Mouse (Mus musculus) spleen, postnatal 10 days (tissue): Measurements from ENCODE around the gene Maats1.
"Not testable (repeated sequence)": the region's sequence is repeated elsewhere in the genome, so short reads cannot be mapped to it uniquely, and the experiment has no call there.

Experiments used
- DNase-seq, 2 experiments: peaks; one replicate each; pipeline ENCODE4 v3.0.0; 2021 to 2022; ENCODE audit warnings: low spot score in 2 of 2

The Maats1 gene

DNA sequence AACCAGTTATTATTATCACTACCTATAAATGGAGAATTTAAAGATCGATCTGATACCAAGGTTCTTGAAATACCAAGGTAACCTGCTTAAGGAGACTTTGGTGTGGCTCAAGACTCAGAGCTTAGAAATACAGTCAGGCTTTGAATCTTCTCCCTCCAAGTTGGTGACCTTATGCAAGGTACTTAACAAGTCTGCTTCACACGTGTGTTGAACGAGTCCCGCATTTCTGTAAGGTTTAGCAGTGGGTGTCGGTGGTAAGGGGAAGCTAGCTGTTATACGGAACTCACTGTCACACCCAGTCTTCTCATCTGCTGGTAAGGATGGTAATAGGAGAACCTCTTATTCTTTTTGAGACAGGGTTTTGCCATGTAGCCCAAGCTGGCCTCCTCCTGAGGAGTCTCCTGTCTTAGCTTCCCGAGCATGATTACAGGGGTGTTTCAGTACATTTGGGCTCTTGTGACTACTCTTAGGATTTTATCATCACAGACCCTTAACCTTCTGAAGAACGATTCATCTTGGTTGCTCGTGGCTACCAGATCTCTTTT, 6.3 kb upstream of the Maats1 start:
- no peak for DNase-seq

DNA sequence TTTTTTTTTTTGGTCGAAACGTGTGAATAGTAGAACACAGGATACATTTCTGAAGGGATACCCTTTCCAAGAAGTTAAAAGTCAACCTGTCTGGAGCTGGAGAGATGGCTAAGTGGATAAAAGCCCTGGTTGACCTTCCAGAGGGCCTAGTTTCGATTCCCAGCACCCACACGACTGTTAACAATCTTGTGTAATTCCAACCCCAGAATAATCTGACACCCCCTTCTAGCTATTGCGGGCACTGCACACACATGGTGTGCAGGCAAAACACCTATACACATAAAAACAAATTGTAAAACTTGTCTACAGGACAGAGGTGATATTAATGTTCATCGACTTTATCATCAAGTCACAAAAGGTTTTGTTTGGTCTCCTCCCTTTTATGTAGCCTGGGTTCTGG, 5.6 kb upstream of the Maats1 start:
- DNase-seq = no peak

DNA sequence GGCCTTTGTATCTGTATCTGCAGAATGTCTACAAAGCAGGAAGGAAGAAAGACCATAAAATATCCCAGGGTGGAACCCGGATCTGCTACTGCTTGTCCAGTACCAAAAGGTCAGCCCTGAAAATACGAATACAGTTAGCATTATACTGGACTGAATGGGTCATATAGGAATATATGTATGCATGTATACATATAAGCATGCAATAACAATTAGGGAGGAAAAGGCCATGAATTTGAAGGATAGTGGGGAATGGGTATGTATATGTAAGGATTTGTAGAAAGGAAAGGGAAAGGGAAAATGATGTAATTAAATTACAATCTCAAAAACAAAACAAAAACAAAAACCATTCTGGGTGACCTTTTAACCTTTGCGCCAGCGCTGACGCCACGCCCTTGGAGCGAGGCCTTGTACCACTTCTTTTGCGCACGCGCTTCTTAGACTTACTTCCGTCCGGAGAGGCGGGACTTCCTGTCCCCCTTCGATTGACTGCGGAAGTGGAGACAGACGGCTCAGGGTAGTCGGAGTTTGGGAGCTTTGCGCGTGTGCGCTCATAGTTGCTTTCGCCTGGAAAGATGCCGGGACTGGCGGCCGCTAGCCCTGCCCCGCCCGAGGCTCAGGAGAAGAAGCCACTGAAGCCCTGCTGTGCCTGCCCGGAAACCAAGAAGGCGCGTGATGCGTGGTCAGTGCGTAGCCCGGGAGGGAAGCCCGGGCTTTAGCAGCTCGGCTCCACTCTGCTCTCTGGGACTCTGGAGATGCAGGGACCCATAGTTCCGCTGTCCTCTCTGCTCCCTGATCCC, 4.8 kb upstream of the Maats1 start, which contains the start of the genes Cox17 and Gm21987:
TSS of gene Cox17 (plus strand) at position 463 of the 797 bp plus-strand sequence.
TSS of gene Gm21987 (plus strand) at position 512 of the 797 bp plus-strand sequence.
- peak; percentile 84 to 95 for DNase-seq

DNA sequence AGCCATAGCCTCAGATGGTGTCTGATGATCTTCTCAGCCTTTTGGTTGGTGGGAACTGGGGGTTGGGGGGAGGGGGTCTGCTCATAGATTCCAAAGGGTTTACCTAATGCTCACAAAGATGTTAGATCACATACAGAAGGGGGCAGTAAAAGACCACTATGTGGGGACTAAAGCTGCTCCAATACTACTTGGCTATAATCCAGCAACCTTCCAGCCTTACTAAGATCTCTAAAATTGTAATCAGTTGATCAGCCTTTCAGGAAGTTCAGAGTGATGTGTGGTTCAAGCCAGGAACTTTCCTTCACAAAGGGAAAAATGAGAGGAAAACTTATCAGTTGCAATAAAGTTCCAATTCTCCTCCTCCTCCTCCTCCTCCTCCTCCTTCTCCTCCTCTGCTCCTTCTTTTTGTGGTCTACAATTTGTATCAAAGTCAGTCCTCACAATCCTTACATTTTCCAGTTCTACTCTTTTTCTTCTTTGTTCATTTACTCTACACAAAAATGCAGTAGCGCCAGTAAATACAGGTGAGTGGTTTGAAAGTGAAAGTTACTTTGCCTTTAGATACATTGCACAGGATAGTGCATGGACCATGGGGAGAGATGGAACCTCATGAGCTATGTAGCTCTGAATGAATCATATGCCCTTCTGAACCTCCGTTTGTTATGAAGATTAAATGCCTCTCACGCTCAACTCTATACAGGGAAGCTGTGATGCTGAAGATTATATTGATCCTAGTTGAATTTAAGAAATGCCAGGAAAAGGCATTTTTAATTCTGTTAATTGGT, 3.2 kb upstream of the Maats1 start:
- DNase-seq = no peak

DNA sequence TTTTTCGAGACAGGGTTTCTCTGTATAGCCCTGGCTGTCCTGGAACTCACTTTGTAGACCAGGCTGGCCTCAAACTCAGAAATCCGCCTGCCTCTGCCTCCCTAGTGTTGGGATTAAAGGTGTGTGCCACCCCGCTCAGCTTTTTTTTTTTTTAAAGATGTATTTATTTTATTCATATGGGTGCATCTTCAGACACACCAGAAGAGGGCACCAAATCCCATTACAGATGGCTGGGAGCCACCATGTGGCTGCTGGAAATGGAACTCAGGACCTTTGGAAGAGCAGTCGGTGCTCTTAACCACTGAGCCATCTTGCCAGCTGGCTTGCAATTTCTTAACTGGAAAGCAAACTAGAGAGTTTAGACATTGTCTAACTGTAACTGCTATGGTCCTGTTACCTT, 3.9 kb downstream of the Maats1 start:
- not testable (repeated sequence) for DNase-seq

DNA sequence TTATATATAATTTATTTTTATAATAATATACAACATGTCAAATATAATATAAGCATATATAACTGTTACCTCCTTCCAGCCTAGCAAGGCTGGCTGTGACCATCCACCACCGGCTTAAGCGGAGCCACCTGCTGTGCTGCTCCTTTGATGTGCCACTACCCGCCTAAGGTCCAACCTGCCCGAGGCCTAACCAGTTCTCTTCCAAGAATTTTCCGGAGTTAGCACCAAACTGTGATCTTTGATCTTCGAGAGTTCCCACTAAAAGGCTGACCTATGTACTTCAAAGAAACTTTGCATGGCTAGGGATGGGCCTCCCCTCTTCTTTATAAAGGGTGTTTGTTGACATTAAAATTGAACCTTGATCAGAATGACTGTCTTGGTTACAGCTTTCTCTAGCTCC, 7.5 kb downstream of the Maats1 start:
- DNase-seq = no peak

DNA sequence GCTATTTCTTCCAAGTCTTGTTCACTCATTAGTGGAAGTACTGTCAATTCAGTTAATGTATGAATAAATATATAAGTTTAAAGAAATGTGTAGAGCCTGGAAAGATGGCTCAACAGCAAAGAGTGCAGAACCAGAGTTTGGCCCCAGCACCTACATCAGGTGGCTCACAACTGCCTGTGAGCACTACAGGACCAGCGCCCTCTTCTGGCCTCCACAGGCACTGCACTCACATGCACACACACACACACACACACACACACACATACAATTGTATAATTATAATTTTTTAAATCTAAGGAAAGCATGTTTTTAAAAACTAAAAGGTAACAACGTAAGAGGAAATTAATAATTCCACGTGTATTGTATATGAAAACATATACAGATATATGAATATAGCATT, 12.6 kb downstream of the Maats1 start:
- no peak for DNase-seq

DNA sequence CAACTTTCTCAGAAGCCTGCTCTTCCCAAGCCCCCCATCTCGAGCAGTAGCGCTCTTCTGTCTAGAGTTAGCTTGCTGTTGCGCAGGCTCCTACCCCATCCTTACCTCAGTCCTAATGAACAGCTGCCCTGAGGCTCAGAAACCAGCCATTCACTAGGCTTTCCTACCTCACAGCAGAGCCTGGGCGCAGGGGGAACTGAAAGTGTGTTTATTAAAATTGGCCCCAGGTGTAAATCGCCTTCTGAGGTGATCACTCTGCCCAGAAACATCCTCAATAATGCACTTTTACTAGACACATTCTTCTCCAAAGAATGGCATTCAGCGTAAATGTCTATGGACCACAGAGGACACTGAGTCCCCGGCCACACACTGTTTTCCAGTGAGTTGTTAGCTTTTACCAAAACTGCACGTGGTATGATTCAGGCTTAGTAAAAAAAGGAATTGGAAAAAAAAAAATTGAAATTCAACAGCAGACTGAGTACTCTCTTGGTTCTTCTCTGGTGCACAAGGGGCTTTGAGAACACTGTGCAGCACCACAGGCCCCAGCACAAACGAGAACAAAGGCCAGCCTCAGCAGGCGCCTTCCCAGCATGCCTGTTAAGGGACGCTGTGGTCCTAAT, 15.1 kb downstream of the Maats1 start:
- DNase-seq = no peak

DNA sequence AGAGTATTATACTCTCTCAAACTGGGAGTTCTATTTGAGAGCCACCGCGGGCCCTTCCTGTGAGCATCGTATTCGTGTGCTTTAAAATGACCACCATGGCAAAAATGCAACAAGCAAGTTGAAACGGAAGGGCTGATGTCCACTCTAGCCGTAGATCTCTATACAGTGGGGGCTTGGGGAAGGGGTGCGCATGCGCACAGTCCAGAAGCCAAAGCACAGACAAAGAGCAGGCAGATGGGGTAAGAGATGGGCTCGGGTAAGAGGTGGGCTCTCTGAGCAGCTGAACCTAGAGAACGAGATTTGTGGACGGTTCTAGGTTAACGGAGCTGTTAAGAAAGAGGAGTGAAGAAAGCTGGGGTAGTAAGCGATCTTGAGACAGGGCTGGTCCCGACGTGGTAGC, 17.6 kb downstream of the Maats1 start:
- DNase-seq = no peak

- DNase-seq = peak; percentile 9 to 70
Observed at GRCm38 (mm10) chr16:38321452-38321935, 20.4 kb downstream of the Maats1 start.

- no peak for DNase-seq
Observed at GRCm38 (mm10) chr16:38319087-38319486, 22.9 kb downstream of the Maats1 start.

GRCm38 (mm10) chr16:38318492-38318891, 23.5 kb downstream of the Maats1 start:
- no peak for DNase-seq

GRCm38 (mm10) chr16:38308195-38308594, 33.7 kb downstream of the Maats1 start:
- DNase-seq = no peak

GRCm38 (mm10) chr16:38307651-38308050, 34.3 kb downstream of the Maats1 start:
- DNase-seq = no peak

GRCm38 (mm10) chr16:38307221-38307605, 34.7 kb downstream of the Maats1 start:
- no peak for DNase-seq

DNA sequence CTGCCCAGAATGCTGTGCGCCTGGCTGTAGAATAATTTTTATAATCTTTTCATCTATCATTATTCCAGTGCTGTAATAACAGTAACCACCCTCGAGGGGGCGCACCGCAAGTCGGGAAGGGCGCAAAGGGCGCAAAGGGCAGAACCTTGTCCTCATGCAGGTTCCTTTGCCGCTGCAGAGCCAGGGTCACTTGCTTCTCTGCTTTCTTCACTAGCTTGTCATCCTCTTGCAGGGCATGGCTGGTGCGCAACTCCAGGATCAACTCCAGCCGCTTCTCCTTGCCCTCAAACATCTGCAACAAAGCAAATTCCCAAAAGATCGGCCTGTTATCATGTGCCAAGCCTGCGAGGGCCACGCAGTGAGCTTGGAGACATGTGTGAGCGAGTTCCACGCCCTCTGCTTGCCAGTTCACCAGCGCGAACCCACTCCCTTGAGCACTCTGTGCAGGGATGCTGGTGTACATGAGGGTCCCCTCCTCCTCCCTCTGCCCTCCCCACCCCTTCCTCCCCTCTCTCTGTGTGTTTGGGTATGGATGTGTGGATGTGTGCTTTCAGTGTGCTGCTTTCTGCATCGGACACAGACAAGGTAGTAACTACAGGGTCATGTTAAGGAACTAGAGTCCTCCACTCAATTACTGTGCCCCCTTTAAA, 35.2 kb downstream of the Maats1 start:
- DNase-seq = peak; percentile 14 to 45

GRCm38 (mm10) chr16:38304460-38305194, 37.3 kb downstream of the Maats1 start:
- DNase-seq = peak in 1 of 2 experiments; percentile 33

- DNase-seq = no peak
Observed at GRCm38 (mm10) chr16:38302367-38302766, 39.6 kb downstream of the Maats1 start.

- no peak for DNase-seq
Observed at GRCm38 (mm10) chr16:38298410-38298809, 43.5 kb downstream of the Maats1 start.

DNA sequence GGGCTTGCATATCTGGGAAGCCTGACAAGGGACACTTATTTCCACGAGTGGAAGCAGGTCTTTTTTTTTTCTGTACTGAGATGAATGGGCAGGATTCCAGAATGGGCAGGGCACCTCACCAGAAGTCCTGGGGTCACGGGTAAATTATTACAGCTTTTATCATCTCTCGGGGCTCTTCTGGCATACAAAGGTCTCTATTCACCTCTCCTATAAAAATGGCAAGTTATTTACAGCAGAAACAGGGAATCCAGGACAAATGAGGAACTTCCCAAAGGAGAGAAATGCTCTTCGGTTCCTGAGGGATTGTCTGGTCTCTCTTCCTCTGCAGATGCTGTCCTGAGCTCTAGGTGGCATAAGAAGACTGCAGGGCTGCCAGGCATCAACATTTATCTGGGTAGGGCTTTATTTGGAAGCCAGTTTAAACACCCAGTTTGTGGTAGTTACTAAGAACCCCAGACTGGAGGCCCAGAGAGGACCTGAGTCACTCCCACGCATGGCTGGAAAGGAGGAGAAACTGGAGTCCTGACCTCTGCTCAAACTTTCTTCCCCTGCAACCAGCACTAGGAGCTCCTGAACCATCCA, 46.5 kb downstream of the Maats1 start:
- no peak for DNase-seq
